Mouse (Mus musculus) left cerebral cortex, postnatal 25 days (tissue): ENCODE measurements around the gene Abraxas1. TPM values are rescaled to one million over a fixed set of nuclear protein-coding genes. Genes with fewer than 3 reads are reported as not detected.

Experiments used
- total RNA-seq, 2 experiments: library from RNA; stranded (reverse); gene quantifications; 2 replicates each; pipeline ENCODE4 v1.2.3; 2021

Gene Abraxas1
- total RNA-seq, 2 experiments from 2014 or later, result 5.8 to 6.2 TPM

Other genes starting within 250 kb of the Abraxas1 start
- not detected for gene Plac8, start 248.7 kb downstream of the Abraxas1 start, total RNA-seq
- 10 to 100 TPM; 68.8 to 69.7 TPM for gene Coq2, start 145.8 kb downstream of the Abraxas1 start, total RNA-seq
- gene Hpse, start 101.2 kb downstream of the Abraxas1 start, total RNA-seq, result 1 to 10 TPM; 1.6 to 1.8 TPM
- gene Helq, start 22.4 kb downstream of the Abraxas1 start, total RNA-seq, result 10 to 100 TPM; 10.7 to 19.9 TPM
- 10 to 100 TPM; 55.0 to 64.3 TPM for gene Mrps18c, start 22.3 kb downstream of the Abraxas1 start, total RNA-seq
- gene Gpat3, start 24.7 kb upstream of the Abraxas1 start, total RNA-seq, result 1 to 10 TPM; 3.3 to 3.7 TPM